Mouse (Mus musculus) spleen, adult 18-20 months (tissue): Measurements from ENCODE around the gene Pgm2l1.

Experiments
- DNase-seq, 2 experiments: peaks; one replicate each; pipeline ENCODE4 v3.0.0; 2022; ENCODE audit warnings: mixed read lengths in 2 of 2

Pgm2l1 gene

DNA sequence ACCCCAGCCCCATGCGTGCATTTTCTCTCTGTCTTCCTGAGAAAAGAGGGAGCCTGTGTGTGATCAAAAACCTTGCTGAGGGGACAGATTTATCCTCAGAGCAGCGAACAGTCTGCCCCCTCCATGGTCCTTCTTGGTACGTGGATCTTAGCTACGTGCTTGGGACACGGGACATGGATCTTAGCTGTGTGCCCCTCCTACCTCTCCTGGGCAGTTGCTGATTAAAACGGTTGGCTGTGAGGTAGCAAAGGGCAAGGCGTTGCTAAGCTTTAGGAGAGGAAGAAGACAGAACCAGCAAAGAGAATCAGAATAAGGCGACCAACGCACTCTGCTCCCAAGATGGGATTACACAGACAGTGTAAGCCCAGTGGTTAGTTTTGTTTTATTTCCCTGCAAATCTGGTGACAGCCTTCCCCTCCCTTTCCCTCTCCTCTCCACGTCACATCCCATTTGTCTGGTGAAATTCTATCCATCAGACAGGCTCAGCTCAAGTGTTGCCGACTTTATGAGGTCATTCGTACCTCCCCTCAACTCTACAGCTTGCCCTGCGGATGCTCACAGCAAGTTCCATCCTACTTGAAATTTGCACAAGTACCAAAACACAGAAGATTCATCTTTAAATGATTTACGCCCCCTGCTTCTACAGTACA is 71.8 kb downstream of the Pgm2l1 start:
- no peak for DNase-seq

DNA sequence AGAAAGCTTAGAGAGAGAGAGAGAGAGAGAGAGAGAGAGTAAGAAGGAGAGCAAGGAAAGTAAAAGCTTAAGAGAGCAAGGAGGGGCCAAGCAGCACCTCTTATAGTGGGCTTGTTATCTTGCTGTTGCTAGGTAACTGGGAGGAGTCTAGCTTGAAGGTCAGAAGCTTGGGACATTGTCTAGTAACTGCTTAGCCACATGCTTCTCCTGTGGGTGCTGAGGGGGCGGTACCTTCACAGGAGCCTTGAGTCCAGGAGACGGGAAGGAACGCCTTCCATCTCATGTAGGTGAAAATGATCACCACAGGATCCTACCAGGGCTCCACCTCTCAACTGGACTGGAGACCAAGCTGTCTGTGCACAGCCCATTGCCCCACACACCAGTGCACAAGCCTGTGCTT is 74.2 kb downstream of the Pgm2l1 start:
- no peak for DNase-seq

DNA sequence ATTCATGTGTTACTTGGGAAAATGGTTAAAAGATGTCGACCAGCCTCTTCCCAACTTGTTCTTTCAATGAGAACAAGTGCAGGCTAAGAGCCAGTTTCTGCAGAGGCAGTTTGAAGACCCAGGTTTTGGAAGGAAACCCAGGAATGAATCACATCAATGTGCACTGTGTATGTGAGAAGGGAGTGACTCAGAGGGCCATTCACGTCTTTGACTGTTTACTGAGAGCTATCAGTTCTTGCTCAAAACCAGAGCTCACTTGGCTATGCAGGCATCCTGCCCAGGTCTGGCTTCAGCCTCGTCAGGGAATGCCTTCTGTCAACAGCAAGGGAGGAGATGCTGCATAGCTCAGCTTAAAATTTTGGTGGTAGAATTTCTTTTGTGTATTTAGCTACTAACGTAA is 75.1 kb downstream of the Pgm2l1 start:
- no peak for DNase-seq

DNA sequence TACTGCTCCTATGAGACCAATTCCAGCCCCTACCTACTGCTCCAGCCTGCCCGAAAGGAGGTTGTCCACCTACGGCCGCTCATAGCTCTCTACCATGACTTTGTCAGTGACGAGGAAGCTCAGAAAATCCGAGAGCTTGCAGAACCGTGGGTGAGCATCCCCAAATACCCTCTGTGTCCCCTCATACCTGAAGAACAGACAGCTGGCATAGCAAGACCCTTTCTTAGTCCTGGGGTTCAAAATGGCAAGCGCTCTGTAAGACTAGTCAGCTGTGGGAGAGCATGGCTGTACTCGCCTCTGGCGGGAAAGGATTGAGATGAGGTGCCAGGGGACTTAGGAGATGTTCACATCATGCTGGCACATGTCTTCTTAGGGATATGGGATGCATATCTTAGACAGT is 78.7 kb downstream of the Pgm2l1 start:
- DNase-seq = no peak

DNA sequence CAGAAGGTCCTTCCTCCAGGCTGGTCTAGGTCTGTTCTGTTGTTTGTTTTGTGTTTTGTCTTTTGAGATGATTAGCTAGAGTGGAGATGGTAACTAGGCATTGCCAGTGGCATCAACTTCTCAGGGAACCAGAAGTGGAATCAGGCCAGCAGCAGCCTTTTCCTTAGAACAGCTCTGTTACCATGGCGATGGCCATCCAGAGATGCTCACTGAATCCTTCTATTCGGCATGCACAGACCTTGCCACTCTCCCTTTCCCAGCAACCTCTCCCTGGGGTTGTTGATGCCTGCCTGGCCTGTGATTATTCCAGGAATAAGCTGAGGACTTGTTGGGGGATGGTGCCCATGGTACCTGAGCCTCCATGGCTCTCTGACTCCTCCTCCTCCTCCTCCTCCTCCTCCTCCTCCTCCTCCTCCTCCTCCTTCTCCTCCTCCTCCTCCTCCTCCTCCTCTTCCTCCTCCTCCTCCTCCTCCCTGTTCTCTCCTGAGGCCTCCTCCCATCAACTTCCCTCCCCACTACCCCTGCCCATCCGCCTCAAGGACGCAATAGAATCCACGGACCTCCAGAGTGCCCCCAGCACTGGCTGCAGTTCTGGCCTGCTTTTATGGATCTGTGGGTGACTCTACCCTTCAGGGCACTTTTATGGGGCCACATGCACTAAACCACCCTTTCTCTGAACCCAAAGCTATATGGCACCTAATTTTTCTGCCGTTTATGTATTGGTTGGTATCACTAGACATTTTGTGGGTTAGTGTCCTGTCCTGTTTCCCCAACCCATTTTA is 80.9 kb downstream of the Pgm2l1 start:
- DNase-seq = no peak

DNA sequence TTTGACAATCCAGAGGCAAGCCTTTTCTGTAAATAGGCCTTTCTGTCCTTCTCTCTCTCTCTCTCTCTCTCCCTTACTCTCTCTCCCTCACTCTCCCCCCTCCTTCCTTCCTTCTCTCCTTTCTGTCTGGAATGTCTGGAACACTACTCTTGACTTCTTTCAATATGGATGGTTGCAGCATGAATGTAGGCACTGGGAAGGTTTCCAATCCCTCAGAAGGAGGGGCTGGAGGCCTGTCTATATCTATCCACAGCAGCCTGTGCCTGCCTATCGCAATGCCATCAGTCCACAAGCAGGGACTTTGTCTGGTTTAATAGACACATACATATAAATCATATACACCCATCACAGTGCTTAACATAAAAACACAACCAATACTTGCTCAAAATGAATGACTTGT is 82.0 kb downstream of the Pgm2l1 start:
- DNase-seq = no peak

DNA sequence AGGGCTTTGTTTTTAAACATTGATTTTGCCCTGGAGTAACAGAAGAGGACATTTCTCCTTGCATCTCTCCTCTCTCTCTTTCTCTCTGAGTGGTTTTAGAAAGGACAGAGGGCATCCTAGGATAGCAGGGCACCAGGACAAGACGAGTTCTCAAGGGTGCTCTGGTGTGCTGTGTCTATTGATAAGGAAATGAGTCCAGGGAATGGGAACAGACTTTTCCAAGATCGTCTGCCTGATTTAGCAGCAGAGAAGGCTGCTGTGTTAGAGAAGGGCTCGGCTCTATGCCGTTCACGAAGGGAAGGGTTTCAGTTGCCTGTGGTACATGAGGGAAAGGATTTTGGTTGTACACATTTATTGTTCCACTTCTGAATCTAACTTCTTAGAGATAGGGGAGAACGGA is 82.5 kb downstream of the Pgm2l1 start:
- DNase-seq = no peak

DNA sequence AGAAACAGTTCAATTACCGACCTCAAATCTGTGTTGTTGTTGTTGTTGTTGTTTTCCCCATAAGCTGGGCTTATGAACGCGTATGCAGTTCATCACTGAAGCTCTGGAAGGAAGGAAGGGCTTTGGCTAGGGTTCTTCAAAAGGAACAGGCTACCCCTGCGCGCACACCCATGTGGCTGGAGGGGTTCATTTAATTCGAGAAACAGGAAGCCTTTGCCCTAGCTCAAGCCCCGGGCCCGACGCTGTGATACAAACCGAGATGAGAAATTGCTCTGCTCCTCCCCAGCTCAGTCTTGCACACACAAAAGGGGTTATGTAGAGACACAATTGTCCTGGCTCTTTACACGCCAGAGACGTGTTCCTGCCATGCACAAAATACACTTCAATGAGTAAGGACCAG is 83.1 kb downstream of the Pgm2l1 start:
- DNase-seq = no peak

DNA sequence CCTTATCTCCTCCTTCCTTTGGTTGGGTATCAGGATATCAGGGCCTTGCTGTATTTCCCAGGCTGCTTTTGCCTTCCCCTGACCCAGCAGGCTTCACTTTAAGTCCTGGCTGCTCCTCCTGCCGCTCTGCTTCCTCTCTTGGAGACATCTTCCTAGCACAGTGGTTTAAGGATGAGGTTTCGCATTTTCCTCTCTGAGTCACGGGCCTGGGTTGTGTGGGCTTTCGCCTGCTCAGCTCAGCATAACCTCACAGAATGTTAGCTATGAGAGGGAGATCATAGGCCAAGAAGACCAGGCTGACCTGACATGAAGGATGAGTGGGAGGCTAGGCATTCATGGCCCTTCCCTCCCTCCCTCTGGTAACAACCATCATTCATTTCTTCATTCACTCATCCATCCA is 85.5 kb downstream of the Pgm2l1 start:
- DNase-seq = no peak

DNA sequence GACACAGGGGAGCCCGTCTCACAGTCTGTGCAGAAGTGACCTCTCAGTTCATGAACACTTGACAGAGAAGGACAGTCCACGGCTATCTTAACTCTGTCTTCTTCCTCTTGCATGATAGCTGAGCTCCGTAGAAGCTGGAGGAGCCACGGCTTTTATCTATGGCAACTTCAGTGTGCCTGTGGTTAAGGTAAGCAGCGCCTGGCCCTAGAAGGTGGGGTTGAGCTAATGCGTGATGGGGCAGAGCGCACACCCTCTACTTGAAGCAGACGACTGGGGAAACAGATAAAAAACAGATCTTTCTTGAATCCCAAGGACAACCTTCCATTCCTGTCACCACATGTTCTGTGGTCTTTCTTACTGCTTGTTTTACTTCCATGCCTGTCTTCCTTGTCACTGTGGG is 89.7 kb downstream of the Pgm2l1 start:
- DNase-seq = no peak

DNA sequence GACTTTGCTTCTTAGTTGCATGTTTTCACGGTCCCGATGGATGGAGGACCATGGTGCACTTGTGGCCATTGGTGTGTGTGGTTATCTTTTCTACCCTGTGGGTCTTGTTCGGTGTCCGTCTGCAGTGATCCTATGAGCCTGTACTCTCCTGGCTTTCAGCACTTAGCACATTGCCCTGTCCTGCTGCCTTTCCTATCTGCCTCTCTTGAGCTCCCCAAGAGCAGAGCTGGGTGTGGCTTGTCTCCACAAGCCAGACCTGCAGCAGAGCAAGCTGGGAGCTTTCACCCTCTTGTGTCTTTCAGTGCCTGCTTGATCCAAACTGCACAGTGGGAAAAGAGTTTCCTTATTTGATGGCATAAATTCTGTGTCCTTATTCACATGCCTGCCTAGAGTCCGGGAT is 90.3 kb downstream of the Pgm2l1 start:
- no peak for DNase-seq

DNA sequence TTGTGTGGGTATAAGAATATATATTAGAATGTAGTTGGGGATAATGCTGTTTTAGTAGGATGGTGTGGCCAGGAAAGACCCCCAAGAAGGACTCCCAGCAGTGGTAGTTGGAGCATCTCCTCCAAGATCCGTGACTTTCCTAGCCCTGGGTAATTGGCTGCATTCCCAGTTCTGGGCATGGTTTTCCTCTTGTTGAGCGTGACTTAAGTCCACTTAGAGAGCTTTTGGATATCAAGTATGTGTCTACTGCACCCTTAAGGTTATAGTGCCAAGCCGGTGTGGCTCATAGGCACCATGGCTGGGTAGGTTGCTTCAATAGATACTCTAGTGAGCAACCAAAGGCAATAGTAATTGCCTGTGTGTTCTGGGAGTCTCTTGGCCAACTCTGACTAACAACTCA is 96.5 kb downstream of the Pgm2l1 start:
- no peak for DNase-seq

DNA sequence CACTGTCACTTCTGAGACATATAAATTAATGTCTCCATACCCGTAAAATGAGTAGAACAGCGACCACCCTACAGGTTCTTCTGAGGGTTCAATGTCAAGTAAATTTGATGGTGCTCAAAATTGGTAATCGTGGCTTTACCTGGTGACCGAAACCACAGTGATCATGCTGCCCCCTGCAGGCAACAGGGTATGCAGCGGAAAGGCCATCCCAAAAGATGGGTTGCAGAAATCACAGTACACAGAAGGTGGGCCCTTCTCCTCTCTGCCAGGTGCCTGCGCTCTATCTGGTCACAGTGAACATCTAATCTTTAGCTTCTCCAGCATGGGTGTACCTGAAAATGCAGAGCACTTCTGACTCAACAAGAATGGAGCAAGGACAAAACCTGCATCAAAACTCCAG is 98.3 kb downstream of the Pgm2l1 start:
- DNase-seq = peak in 1 of 2 experiments; percentile 32

DNA sequence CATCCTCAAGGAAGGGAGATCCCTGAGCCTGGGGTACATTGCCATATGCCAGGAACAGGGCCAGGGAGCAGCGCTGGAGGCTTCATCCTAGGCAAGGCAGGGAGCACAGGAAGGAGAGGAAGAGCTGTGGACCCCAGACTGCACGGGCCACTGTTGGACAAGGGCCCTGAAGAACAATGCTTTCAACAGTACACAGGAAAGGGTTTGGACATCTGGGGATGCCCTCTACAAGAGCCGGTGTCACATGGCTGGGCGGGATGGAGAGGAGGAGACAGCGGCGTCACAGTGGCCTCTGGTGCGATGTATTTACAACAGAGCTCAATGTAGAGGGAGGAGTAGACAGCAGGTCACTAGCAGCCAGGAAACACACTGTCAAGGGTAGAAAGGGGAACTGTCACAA is 100.3 kb downstream of the Pgm2l1 start:
- DNase-seq = no peak
